Mouse (Mus musculus): ENCODE measurements at regions not wholly inside any gene's neighbourhood (a gene's known extent, or its start where the extent isn't known, plus 50 kb on each side); places are given as distances from the start of the nearest gene placed in this dataset.

- H3K4me3 ChIP-seq, result no peak overlapping the region
- no peaks in the 10 kb centered on the region for H3K36me3 ChIP-seq (ENCODE audit: control insufficient read depth, insufficient read depth)
- TF ChIP-seq MYOG (IDR thresholded peaks at IDR 0.05; ENCODE audit: control insufficient read depth in 1 of 3, insufficient read depth in 1 of 3, insufficient read length in 2 of 3, low read depth in 2 of 3) (no peak), MAX (IDR thresholded peaks at IDR 0.05; ENCODE audit: low read depth) (no peak), TCF3 (IDR thresholded peaks at IDR 0.05; ENCODE audit: insufficient read length, low read depth) (no peak), CEBPB (IDR thresholded peaks at IDR 0.05; ENCODE audit: insufficient read depth, poor library complexity, severe bottlenecking) (no peak), POLR2AphosphoS2 (IDR thresholded peaks at IDR 0.05; ENCODE audit: insufficient read length, low read depth) (no peak), E2F4 (IDR thresholded peaks at IDR 0.05; ENCODE audit: insufficient read depth) (no peak), USF1 (IDR thresholded peaks at IDR 0.05; ENCODE audit: low read depth) (no peak), REST (IDR thresholded peaks at IDR 0.05; ENCODE audit: insufficient read depth, insufficient read length) (no peak), MYOD1 (IDR thresholded peaks at IDR 0.05; ENCODE audit: control insufficient read depth in 1 of 3, insufficient read length in 2 of 3, low read depth in 2 of 3) (no peak), SRF (IDR thresholded peaks at IDR 0.05; ENCODE audit: control insufficient read depth, insufficient read length, low read depth) (no peak), TCF12 (IDR thresholded peaks at IDR 0.05; ENCODE audit: insufficient read depth, poor library complexity, severe bottlenecking) (no peak), POLR2A (IDR thresholded peaks at IDR 0.05; ENCODE audit: insufficient read length, low read depth) (no peak)
- no peaks in the 10 kb centered on the region for H3K79me2 ChIP-seq (ENCODE audit: control insufficient read depth, insufficient read depth)
- H3K4me2 ChIP-seq (ENCODE audit: low read depth), result no peak overlapping the region
- no peaks in the 10 kb centered on the region for H3K27me3 ChIP-seq (ENCODE audit: control insufficient read depth, insufficient read depth, insufficient read length)
- no peak overlapping the region for H3ac ChIP-seq (ENCODE audit: control insufficient read depth, insufficient read length)
These were observed 261.9 kb upstream of the Slitrk1 start for GRCm38 (mm10) chr14:109175819-109176218.

Data from myocyte (in vitro differentiated cells).